Mouse (Mus musculus): ENCODE measurements at regions not wholly inside any gene's neighbourhood (a gene's known extent, or its start where the extent isn't known, plus 50 kb on each side); places are given as distances from the start of the nearest gene placed in this dataset.

DNA sequence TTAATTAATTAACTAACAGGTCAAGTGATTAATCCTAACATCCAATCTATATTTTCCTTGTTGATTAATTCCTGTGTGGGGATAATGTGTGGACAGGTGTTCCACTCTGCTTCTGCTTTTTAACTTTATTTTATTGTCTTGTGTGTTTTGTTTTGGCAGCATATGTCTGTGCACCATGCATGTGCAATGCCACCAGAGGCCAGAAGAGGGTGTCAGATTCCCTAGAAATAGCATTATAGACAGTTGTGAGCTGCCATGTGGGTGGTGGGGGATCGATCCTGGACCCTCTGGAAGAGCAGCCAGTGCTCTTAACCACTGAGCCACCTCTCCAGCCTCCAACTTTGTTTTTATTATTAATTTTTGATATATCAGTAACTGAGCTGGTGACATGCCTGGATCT lies 65.6 kb downstream of the En1 start:
- DNase-seq = no peak

DNA sequence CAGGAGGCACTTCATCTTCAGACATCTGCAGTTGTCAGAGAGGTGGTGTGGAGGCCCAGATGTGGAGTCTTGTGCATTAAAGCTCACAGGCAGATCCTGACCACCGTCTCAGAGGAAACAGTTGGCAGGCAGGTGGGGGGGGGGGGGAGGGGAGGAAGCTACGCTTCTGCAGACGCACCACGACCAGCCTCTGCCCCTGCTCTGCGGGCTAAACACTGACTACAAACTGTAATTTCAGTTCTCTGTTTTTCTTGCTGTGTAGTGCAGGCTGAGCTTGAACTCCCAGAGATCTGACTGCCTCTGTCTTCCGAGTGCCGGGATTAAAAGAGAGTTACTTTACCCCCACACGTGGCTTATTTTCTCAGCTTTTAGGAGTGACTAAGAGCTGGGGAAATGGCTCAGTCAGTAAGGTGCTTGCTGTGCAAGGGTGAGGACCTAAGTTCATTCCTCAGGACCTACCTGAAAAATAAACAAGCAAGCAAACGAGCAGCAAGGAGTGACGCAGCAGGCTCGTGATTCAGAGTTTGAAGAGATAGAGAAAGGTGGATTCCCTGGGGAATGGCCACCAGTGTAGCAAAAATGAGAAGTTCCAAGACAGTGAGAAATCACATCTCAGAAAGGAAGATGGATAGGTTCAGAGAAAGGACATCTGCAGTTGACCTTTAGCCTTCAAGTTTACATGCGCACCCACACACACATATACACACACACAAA lies 81.5 kb downstream of the En1 start:
- no peak for DNase-seq

DNA sequence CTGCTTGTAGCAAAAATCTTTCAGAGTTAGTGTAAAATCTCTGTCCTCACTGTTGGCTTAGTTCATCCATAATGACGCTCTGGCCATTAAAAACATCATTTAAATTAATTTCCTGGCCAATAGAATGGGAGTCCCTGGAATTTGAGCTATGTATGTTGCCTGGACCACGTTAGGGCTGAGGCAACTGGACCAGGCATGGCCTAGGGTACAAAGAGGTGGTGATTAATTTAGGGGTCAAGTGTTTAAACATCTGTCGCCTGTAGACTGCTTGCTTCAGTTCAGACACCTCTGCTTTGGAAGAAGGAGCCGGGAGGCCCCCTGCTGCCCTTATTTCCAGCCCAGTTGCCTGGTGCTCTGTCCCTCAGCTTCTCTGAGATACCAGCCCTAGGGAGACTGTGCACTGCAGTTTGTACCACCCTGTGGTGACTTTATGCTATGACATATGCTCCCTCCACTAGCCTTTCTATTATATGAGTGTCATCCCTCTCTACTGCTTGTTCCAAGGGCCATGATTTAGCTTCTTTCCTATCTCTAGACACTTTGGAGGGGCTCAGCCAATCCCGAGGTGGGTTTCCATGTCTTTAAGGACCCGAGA lies 83.5 kb downstream of the En1 start:
- DNase-seq = no peak

DNA sequence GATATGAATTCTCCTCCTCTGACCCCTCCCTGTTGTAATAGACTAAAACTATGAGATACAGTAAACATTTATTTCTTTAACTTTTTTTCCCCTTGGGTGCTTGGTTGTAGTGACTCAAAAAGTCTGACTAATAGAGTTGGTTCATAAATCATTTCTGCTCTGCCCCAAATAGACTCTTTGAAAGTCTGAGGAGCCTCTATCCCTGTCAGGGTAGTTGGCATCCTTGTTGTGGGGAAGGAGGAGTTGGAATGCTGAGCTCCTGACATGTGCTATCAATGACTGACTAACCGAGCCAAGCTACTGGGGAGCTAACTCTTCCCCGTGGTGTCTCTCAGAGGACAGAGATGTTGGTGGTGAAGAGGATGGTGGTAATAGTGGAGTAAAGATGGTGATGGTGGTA lies 89.4 kb downstream of the En1 start:
- DNase-seq = no peak

DNA sequence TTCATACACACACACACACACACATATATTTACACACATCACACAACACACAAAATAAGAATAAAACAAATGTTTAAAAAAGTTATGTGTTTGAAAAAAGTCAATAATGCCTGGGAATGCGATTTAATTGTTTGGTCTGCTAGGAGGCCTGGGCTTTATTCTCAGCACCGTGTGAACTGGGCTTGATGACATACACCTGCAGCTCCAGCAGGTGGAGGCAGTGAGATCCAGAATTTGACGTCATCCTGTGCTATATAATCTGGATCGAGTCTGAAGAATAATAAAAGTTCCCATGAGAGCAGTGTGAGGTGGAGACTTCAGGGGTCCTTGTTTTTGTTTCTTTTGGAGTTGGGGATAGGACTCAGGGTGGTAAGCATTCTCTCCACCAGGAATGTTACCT lies 96.0 kb downstream of the En1 start:
- no peak for DNase-seq

DNA sequence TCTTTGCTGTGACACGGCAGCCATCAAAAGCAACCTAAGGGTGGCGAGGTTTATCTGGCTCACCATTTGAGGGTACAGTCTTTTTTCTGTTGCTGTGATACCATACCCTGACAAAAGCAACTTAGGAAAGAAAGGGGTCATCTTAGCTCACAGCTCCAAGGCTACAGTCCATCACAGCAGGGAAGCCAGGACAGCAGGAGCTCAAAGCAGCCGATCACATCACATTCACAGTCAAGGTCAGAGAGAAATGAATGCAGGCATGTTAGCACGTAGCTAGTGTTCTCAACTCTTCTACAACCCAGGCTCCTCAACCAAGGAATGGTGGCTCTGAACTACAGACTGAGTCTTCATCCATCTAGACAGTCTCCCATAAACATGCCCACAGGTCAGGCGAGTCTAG lies 102.0 kb downstream of the En1 start:
- DNase-seq = no peak

DNA sequence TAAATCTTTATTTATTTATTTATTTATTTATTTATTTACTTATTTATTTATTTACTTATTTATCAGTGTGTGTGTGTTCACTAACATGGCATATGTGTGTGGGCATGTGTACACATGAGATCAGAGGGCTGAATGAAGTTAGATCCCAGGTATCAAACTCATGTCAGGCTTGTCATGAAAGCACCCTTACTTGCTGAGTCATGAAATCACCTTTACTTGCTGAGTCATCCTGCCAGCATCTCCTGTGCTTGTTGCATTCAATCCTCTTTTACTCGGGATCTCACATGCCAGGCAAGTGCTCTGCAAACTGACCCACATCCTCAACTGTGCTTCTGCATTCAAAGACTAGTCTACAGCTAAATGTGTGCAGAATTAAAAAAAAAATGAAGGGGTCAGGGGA lies 103.8 kb downstream of the En1 start:
- no peak for DNase-seq

DNA sequence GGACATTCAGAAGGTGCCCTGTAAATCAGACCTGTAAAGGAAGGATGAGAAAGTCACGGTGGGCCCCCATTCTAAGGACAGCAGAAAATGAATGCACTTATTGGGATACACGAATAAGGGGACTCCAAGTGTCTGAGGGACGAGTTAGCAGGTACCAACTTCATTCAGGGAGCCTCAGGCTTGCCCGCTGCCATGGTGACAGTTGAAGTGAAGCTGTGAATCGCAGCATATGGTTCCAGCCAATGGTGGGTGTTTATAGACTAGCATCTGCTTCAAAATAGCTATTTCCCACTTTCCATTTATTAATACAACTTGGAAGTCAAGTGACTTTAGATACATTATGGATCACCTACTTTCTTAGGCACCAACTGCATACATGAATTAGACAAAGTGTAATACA lies 106.3 kb downstream of the En1 start:
- peak; percentile 25 for DNase-seq

DNA sequence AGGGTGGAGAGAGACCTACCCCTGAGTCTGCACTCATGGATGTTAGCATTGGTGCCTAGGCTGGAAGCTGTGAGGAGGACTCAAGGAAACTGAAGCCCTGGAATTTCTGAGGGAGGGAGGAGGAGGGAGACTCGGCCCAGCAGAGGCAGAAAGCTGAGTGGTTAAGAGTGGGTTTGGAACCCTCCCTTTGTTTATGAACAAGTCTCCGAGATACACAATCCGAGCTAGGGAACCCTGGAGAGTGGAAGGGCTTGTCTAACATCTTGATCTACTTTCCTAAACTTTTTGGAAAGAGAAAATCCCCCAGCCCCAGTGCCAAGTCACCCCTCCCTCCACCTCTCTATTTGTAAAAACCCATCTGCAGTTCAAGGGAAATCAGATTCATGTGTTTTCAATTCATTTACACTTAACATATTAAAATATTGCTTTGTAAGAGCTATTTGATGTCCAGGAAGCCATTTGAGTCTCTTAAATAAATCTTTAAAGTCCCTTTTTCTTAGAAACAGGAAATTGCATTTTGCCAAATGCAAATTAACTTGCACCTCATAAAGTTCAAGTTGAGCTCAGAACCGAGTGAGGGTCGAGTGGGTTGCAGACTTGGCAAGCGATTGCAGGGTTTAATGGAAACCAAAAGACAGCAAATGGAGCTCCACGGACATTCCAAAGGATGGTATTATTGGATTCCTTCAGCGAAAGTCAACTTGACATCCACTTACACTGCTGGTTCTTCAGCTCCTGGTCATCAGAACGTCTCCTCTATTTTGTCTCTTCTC lies 113.1 kb downstream of the En1 start:
- DNase-seq = no peak

DNA sequence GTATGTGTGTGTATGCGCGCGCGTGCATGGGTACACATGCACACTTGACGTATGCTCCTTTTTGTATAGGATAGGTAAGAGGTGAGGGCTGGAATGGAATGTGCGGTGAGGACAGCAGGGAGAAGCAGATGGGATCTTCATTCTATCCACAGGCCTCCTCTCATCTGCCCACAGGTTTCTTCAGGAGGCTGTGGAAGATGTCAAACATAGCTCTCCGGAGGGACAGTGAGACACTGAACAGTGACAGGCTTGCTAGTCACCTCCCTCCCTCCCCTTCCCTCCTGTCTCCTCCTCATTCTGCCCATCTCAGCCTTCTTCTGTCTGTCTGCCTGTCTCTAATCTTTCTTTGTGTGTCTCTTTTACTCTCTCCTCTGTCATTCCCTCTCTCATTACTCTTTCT lies 124.6 kb downstream of the En1 start:
- DNase-seq = no peak

DNA sequence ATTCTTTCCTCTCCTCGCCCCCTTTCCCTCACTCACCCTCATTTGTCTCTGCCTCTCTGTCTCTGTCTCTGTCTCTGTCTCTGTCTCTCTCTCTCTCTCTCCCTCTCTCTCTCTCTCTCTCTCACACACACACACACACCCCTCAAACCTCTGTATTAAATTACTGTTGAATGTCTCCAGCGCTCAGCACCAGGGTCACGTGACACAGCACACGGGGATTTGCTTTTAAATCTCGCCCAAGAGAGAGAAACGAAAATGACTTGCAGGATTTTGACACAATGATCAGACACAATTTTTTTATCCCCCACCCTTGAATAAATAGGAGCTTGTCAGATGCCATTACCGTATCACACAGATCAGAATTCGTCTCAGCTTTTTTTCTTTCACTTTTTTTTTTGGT lies 125.2 kb downstream of the En1 start:
- no peak for DNase-seq

DNA sequence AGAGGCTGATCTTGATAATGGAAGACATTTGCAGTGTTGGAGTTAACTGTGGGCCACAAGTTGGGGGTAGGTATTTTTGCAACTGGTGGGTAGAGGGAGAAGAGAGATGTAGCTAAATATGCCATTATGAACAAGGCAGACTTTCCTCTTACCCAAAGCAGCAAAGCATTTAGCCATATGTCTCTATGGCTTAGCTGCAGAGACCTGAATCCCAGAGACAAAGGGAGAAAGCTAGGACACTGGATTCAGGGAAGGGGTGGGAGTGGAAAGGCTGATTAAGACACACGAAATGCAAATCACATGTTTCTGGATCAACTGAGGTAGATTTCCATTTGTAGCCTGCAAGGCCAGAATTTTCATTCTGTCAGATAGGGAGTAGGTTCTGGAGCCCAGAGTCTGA lies 129.8 kb downstream of the En1 start:
- no peak for DNase-seq

DNA sequence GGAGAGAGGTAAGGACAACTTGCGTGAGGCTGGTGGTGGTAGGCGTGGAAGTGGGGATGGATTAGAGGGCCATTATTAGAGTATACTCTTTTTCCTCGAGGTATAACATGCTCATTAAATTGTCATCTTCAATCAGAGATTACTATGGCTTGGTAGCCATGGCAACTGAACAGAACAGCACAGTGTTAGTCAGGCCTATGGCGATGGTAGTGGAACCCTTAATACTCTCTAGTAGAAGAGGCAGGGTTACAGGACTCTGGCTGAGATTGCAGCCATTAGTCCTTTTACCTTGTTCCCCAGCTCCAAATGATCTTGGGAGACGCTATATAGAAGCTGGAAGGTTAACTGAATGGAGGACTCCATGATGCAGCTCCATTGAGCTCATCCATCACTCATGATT lies 131.5 kb downstream of the En1 start:
- no peak for DNase-seq

DNA sequence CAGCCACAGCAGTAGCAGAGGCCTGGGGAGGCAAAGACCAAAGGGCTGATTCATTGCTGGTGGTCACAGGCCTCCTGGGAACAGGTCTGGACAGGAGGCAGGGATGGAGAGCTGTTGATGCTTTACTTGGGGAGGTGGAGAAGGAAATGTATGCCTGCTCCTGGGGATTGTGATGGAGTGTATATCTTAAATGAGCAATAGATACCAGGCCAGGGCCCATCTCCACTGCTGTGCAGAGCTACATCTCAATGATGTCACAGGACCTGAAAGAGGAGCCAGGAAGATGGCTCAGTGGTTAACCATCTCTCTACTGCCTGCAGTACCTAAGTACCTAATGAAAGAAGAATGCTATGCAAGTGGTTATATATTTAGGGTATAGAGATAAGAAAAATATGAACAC lies 132.6 kb downstream of the En1 start:
- DNase-seq = no peak

DNA sequence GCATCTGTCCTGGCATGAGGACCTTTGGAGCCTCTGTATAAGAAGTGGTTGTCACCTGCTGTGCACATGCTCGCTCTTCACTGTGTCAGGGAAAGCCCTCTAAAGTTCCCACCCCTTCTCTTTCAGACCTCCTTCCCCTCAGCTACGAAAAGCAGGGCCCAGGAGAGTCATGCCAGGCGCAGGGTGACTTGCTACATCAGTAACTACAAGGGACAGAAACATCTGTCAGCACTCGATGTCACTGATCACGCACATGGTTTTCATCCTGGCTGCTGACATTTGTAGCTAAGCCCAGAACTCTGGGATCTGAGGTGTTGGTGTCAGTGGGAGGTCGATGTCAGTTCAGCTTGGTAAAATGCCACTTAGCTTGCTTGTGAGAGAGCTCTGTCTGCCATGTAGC lies 137.3 kb downstream of the En1 start:
- no peak for DNase-seq

DNA sequence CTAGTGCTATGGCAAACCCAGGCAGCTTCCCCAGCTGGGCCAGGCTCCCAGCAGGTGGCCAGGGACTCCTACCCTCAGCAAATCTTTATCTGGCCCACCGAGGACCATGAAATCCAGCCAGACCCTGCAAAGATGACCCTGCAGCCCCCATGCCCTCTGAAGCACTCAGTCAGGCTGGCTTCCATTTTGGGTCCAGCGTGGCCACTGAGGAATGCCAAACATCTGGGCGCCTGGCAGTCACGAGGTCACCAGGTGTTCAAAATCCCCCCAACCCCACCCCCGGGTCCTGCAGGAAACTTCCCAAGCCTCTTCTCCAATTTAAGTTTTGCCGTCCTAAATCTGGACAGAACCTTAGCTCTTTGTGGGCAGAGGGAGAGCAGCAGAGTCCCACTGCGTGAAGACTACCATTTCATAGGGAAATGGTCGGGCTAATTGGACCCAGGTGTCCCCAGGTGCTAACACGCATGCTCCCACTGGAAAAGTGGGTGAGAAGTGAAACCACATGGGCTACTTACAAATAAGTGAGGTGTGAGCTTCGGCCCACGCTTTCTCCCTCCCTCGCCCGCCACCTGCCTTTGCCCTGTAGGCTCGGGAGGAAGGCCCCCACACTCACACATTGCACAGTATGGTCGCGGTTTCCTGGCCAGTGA lies 139.0 kb downstream of the En1 start:
- no peak for DNase-seq

DNA sequence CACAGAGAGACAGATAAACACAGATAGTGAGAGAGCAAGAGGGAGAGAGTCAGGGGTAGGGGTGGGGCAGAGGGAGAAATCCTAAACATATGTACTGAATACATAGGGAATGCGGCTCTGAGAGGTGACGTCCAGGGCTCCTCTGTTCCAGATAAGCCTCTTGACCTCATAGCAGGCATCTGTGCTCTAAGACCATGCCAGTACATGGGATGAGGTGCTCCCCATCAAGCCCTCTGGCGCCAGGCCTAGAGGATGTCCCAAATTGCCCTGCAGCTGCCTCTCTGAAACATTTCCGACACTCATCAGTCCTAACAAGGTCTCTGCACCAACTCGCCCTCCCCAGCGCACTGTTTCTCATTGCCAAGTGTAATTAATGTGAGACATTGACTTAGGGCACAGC lies 146.7 kb downstream of the En1 start:
- no peak for DNase-seq

DNA sequence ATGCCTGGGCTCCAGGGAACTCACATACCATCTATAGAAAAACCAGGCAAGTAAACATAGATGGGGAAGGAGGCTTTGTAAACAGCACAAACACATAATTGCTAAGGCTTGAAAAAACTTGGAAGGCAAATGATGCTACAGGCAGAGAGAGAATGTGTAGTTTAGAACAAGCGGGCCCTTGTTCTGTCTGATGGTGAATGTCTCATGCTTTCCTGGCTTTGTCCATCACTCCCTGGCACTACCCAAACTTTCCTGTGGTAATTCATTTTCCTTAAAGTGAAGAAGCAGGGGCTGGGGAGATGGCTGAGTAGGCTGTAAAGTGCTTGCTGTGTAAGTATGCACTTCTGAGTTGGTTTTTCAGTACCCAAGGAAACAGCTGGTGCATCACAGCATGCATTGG lies 151.2 kb downstream of the En1 start:
- DNase-seq = no peak

DNA sequence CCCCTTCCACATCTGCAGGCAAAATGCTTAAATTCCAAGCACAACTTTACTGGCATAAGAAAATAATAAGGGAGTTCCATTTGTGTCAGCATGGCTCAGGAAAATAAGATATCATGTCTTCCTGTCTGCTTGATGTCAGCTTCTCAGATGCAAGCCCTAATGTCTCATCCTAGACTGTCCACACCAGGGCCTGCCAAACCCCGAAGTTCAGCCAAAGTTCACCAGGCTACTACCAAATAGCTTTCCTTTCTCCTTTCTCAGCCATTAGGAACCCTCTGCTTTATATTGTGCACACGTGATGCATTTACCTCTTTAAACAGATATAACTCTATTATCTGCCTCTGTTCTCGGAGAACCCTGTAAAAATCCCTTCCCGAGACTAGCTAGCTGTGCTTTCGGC lies 152.1 kb downstream of the En1 start:
- no peak for DNase-seq

DNA sequence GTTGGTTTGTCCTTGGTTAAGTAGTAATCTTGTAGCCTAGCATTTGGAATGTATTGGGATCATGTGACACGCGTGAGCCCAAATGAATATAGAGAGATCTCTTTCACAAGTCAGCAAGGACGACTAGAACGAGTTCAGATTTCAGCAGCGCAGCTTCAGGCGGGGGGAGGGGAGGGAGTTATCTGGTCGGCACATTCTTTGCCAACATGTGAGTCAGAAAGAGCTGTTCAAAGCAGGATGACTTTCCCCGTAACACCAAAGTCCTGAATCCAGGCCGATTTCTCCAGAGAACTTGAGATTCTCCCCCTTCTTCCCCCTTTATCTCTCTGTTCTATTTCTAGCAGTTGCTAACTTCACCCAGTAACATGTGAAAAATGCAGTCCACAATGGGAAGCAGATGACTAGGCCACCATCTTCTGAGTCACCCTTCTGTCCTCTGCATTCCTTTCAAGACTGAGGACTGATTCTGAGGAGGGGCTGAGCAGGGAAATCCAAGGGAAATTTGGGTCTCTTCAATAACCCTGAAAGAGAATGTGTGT lies 155.1 kb downstream of the En1 start:
- DNase-seq = peak; percentile 31

DNA sequence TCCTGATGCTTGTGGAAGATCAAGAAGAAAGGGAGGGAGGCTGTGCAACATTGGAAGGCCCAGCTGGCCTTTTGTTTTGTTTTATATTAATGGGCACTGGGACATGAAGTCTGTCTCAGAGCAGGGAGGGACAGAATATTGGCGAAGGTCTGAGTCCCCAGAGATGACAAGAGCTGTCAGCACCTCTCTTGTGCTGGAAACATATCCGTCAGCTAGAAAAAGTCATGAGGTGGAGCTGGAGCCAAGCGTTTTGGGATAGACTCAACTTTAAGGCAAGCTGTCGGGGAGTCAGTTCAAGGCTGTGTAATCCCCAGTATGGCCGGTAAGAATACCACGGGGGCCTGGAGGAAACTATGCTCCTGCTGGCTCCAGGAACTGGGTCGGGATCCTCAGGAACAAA lies 156.0 kb downstream of the En1 start:
- no peak for DNase-seq

DNA sequence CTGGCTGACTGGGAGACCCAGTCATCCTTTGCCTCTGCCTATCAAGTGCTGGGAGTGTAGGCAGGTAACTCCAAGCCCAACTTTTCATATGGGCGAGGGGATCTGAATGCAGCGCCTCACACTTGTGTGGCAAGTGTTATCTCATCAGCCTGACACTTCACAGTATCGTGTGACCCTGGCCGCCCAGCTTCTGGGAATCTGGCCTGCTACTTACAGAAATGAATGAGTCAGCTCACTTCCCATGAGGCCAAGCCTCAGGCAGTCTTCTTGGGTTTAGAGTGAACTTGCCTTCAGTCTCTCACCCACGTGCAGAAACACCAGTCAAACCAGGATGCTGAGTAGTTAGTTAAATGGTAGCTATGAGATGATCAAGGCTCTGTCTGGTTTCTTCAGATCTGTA lies 156.5 kb downstream of the En1 start:
- DNase-seq = no peak

DNA sequence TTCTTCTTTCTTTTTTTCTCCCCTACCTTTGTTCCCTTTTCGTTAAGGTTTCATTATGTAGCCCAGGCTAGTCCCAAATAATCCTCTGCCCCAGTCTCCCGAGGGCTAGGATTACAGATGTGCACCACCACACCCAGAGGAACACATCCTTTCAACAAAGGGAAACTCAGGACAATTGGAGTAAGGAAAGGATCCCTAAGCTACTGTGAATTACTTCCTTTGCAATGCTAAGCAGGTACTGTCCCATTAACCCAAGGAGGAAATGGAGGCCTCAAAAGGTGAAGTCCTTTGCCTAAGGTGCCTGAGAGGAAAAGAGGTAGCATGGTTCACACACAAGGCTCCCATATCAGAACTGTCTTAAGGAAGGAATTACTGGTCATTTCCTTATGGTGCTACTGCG lies 157.2 kb downstream of the En1 start:
- DNase-seq = no peak

DNA sequence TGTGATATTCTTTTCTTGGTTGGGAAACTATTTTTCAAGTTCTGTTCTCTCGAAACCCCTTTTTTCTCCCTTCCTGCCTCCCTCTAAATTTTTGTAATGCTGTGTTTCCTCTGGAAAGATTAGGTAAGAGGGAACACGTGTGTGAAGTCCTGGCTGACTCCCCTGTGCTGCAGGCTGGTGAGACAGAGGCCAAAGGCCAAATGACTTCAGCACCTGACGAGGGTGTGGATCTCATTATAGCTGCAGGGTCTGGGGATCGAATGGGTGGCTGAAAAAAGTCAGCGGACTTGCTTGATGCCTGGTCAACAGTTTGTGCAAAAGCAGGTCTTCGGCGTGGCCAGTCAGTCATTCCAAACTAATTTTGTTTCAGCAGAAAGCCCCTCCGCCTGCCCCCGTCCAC lies 159.1 kb downstream of the En1 start:
- DNase-seq = no peak
